Mouse (Mus musculus) v-Abl transformed pro-B cells (cell line): Measurements from ENCODE around the gene Ttyh2.
"Not testable (repeated sequence)": the region's sequence is repeated elsewhere in the genome, so short reads cannot be mapped to it uniquely, and the experiment has no call there.

Source experiments
- in situ Hi-C, 2 experiments: fragments of 400-800 bp; cut with MboI; formaldehyde crosslinking; loops; one replicate each; pipeline ENCODE4 v1.15.1; 2025; ENCODE audit not compliant: unreplicated experiment in 2 of 2

The Ttyh2 gene

DNA sequence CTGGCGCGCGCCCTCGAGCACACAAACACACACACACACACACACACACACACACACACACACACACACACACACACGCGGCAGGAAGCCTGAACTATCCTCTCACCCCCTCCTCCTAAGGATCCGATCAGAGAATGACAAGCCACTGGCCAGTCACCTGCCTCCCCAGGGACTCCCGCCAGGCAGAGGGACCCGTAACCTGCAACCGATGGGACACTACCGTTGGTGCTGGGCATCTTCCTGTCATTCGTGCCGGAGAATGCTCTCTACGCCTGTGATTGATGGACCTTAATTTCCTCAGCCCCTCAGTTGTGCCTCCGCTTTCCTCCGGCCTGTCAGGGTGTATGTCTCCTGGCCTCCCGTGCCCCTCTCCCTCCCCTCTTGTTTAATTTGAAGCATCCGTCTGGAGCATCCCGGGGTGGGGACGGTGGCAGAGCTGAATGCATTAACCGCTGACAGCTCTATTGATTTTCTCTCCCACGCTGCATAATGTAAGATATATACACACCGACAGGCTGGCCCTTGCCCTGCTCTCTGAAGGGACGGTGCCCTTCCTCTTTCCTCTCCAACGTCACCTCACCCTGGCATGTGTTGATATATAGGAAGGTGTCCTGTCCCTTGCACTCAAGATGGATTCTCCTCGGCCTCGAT, 18.1 kb upstream of the Ttyh2 start:
- in situ Hi-C loops, result no loop called here

DNA sequence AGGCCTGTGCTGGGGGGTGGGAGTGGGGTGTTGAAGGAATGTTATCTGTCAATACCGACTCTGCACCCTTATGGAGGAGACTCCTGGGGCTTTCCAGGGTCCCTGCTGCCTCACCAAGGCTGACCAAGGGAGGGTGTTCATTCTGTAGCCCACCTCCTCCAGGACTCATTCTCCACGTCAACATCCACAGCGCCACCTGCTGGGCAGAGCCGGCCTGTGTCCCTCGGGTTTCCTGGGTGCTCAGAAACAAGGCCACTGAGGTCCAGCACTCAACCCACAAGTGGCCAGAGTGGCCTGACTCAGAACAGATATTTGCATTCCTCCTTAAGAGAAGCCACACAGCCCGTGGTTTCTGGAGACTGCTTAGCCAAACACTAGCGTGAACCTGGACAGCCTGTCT, 17.5 kb upstream of the Ttyh2 start:
- in situ Hi-C loops, result no loop called here

DNA sequence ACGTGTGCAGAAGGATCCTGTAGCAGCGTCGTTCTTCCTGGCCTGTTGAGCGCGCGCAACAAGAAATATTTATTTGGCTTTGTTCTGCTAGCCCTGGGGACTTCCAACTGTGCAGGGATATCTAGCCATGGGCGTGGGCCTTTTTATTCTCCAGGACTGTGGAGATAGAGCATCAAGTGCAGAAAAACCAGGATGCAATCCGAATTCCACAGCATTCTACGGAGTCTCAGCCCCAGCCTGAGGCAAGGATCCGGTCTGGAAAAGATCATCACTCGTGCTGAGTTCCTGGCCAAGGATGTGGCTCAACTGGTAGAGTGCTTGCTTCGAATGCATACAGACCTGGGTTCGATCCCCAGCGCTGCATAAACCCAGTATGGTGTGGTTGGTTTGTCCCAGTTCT, 13.1 kb upstream of the Ttyh2 start:
- in situ Hi-C loops, result no loop called here

DNA sequence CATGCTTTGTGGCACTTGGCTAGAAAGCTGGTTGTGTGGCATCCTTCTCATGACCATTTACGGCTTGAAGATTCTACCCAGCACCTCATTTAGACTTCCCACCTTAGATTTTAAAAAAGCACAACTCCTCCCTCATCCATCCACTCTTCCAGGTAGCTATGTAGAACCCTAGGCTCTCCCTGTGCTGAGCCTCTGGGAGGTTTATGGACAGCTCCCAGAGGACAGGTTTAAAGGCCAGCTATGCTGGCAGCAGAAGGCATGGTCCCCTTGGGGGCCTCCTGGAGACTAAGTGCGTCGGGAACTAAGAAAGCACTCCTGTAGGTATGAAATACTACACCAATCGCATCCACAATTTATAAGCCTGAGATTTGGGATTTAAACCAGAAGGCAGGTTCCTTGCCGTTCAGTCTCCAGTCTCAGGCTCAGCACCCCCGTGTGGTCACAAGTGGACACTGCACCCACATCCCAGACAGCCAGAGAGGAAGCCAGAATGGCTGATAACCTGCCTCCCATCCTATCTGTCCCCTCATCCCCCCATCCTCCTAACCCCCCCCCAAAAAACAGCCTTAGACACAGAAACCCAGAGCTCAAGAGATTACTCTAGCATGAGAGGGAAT, 12.4 kb upstream of the Ttyh2 start:
- in situ Hi-C loops, result no loop called here

DNA sequence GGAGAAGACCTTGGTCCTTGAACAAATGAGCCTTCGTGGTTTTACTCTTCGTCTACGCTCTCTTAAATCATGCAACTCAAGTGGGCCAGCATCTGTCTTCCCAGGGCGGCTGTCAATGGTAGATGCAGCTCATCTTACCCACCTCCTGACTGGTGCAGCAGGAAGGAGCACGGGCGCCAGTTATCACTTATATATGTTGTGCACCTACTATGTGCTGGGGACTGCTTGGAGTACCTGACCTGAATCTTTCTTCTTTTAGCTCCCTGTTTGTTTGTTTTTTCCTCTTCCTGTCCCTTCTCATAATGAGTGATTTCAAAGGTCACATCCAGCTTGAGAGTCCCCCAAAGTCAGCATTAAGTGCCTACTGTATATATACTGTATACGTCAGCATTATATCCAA, 11.1 kb upstream of the Ttyh2 start:
- in situ Hi-C loops, result no loop called here

DNA sequence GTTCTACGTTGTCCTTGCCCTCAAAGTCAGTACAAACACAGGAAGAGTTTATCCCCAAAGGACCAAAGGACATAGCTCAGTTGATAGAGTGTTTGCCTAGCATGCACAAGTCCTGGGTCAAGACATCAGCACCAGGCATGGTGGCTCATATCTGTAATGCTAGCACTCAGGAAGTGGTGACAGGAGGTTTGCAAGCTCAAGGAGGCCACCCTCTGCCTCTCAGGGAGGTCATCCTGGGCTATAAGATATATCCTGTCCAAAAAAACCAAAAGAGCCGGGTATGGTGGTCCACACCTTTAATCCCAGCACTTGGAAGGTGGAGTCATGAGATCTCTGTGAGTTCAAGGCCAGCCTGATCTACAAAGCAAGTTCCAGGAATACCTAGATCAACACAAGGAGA, 9.8 kb upstream of the Ttyh2 start:
- in situ Hi-C loops, result no loop called here

DNA sequence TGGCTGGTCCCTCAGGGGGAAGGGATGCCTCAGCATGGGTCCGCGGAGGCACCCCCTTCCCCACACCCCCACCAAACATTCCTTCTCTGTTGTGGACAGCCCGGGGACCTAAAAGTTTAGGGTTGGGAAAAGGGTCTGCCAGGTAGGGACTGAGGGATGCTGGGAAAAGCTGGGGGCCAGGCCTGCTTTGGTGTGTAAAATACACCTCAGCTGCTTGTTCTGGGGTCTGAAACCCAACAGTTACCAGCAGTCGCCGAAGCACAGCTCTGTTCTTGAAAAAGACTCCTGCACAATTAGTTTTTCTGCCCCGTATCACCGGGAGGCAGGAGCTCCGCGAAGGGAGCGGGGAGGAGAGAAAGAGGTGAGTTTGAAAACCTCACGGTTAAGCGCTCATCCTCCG, 8.4 kb upstream of the Ttyh2 start:
- in situ Hi-C loops, result no loop called here

DNA sequence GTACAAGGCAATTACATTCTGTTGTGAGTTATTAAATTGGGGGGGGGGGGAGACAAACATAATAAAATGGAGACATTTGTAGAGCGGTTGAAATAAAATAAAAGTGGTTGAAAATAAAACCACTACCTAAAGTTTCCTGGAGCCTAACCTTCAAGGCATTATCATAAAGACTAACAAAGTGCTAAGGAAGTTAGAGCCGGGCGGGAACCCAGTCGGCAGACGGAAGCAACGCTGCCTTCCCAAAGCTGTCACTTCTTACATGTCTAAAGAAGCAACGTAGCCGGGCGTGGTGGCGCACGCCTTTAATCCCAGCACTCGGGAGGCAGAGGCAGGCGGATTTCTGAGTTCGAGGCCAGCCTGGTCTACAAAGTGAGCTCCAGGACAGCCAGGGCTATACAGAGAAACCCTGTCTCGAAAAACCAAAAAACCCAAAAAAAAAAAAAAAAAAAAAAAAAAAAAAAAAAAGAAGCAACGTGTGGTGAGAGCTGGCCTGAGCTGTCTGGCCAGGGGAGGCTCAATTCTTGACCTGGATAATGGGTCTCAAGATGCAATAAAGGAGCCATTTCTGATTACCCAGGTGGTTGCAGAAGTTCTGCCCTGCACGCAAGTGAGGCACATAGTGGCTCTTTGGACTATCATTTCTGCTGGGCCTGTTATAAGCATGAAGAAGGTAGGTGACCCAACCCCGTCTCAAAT, 7.8 kb upstream of the Ttyh2 start:
- in situ Hi-C loops, result no loop called here

DNA sequence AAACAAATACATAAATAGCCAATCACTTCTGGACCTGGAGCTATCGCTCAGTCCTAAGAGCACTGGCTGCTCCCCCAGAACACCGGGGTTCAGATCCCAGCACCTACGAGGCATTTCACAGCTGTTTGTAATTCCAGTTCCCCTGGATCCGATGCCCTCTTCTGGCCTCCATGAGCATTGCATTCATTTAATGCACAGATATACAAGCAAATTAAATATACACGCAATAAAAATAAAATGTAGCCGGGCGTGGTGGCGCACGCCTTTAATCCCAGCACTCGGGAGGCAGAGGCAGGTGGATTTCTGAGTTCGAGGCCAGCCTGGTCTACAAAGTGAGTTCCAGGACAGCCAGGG, 7.3 kb upstream of the Ttyh2 start:
- in situ Hi-C loops, result not testable (repeated sequence)

DNA sequence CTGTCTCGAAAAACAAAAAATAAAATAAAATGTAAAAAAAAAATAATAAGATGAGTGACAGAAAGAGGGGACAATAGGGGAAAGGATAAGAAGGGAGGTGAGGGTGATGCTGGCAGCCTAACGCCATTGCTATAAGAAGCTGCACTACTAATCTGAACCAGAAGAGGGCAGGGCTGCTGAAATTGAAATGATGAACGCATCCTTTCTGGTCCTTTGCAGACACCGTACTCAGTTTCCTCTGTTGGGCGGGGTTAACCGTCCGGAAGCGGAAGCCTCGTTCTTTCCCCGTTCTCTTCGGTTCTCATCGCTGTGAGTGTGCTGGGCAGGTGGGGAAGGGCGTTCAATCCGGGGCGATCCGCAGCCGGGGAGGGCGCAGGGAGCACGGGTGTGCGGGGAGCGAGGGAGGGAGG, 6.9 kb upstream of the Ttyh2 start, which contains the start of gene Rpl38:
TSS of gene Rpl38 (plus strand) at position 224 of the 410 bp plus-strand sequence.
- in situ Hi-C loops, result no loop called here

DNA sequence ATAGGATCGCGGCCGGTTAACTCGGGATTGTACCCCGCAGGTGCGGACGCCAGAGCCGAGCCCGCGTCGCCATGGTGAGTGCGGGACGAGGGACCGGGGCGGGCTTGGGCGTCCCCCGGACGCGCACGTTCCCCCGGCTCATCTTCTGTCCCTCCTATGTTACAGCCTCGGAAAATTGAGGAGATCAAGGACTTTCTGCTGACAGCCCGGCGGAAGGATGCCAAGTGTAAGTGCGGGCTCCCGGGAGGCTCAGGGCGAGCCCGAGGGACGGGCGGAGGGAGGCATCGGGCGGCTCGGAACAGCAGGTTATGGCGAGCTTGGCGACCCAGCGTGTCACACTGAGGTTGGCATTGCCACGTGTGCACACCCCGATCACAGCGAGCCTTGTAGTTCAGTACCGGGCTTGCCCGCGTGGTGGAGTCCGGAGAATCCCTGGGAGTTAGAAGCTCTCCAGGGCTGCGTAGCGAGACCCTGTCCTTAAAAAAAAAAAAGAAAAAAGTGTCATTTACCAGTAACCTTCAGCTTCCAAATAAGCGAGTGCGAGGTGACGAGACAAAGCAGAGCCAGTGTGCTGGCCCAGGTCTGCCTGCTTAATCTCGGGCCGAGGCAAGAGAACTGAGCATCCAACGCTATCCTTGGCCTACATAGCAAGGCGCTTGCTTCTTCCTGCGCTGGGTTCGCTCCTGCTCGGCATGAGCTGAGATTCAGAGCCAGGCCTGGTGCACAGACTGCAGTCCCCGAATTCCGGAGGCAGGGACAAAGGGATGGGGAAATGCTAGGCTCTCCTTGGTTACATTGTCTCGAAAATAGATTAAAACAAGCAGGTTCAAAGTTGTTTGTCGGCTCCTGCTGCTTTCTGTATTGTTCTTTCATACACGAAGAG, 6.2 kb upstream of the Ttyh2 start:
- in situ Hi-C loops, result no loop called here

DNA sequence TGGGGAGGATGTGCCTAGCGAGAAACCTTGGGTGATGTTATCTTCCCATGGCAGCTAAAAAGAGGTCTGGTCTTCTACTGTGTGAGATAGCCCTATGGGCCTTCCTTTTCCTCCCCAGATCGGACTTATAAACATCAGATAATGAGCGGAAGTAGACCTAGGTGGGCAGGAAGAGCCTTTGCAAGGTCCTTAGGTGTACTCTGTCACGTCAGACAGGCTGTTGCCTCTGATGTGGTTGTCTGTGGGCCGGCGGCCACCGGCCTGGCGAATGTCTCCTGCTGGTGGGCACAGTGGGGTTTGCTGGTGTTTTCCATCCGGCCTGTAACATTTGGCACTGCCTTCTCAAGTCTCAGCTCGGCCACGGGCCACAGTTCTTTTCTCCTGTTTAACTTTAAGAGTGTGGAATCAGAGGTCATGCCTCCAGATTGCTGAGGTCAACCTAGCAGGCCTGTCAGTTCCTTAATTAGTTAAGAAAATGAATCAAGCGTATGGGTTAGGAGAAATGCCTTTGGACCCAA, 5.5 kb upstream of the Ttyh2 start:
- in situ Hi-C loops, result loop anchor here (5.0 to 10.0 kb wide), 5 partner anchors 68 to 243 kb away; partner anchors contain the start of genes Btbd17 (in 2 of the 2) and Gpr142 (in 2 of the 2)

DNA sequence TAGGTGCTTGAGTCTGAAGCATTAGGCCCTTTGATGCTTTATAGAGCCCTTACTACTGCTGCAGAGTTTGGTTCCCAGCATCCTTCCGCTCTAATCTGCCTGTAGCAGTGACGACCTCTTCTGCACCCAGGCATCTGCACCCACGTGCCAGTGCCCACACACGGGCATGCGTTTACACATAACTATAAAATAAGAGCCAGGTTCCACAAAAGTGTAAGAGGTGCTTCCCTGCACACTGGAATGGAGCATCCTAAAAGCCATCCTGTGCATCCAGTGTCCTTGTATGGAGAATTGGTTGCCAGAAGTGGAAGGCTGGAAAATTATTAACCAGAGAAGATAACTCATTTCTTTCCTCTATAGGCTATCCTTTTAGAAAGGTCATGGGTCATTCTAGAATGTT, 4.1 kb upstream of the Ttyh2 start:
- in situ Hi-C loops, result loop anchor here (5.0 to 10.0 kb wide), 5 partner anchors 66 to 241 kb away; partner anchors contain the start of genes Btbd17 (in 2 of the 2) and Gpr142 (in 2 of the 2)

DNA sequence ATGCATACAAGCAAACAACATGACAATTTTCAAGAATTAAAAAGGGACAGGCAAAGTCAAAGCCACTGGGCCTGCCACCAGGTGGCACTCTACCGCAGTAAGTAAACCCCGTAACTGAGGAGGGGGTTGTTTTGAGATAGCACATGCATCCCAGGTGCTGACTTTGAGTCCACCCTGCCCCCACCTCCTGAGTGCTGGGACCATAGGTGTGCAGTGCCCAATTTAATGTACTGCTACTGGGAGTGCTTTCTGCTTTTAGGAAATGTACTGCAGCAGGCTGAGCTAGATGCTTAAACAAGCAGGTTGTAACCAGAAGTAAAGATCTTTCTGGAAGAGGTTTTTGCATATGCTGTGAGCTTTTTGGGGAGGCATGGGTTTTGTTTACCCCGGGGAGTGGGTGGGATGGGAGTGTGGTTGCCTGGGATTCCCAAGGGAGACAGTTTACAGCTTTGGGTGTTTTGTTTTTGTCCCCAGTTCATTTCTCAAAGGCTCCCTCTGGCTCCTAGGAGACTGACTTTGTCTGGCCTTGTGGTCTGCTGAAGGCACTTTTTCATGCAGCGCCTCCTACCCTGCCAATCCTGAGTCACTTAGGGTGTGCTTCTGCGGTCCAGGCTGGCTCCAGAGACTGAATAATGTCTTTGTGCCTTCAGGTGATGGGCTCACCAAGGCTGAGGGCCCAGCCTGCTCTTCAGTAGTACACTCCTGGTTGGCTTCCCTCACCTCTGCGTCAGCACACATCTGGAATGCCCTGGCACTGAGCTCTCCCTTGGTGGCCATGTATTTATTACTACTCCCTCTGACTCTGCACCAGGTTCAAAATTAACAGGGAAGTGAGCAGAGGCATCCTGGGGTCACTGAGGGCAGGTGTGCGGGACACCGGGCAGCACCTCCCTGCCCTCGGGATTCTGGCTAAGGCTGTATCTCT, 2.2 kb upstream of the Ttyh2 start:
- in situ Hi-C loops, result loop anchor here (5.0 to 10.0 kb wide), 5 partner anchors 64 to 239 kb away; partner anchors contain the start of genes Btbd17 (in 2 of the 2) and Gpr142 (in 2 of the 2)

DNA sequence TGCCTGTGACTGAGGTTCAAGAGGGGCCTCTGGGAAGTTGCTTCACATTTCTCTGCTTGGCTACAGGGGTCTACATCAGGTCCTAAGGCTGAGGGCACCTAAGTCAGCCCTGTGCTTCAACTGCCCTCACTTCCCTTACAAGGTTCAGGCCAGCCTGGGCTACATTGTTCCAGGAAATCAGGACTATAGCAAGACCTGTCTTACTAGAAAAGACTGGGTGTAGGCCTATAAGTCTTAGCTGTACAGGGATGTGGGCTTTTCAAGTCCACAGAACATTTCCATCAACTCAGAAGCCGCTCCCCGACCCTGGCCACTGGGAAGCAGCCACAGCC, 1.5 kb upstream of the Ttyh2 start:
- in situ Hi-C loops, result loop anchor here (5.0 to 10.0 kb wide), 5 partner anchors 64 to 239 kb away; partner anchors contain the start of genes Btbd17 (in 2 of the 2) and Gpr142 (in 2 of the 2)

DNA sequence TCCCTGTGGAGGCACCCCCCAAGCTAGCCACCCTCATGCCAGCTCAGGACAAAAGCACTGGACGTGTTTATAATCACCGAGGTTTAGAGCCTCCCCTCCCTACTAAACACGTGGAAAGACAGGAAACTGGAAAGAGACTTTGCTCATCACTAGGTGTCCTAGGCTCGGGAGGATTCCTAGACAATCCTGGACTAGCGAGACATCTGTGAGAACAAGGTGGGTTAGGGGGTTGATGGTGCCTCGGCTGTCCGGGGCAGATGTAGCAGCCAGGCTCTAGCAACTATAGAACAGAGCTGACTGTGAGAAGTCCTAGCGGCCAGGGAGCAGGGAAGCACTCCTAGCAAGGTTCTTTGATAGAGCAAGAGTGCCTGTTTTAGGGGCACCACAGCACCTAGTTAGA, 1.1 kb upstream of the Ttyh2 start:
- in situ Hi-C loops, result loop anchor here (5.0 to 10.0 kb wide), 5 partner anchors 63 to 238 kb away; partner anchors contain the start of genes Btbd17 (in 2 of the 2) and Gpr142 (in 2 of the 2)

DNA sequence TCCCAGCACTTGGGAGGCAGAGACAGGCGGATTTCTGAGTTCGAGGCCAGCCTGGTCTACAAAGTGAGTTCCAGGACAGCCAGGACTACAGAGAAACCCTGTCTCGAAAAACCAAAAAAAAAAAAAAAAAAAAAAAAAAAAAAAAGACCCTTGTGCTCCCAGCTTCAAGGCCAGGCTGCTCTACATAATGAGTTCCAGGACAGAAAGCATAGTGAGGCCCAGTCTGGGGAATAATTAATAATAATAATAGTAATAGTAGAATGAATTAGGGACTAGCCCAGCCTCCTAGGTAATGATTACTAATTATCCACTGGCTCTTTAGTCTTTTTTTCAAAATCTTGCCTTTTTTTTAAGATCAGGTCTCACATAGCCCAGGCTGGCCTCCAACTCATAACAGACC, 435 bp upstream of the Ttyh2 start:
- in situ Hi-C loops, result loop anchor here (5.0 to 25.0 kb wide), 6 partner anchors 63 to 388 kb away; partner anchors contain the start of genes Btbd17 (in 2 of the 2), Gpr142 (in 2 of the 2) and Cd300e (in 1 of the 2)

DNA sequence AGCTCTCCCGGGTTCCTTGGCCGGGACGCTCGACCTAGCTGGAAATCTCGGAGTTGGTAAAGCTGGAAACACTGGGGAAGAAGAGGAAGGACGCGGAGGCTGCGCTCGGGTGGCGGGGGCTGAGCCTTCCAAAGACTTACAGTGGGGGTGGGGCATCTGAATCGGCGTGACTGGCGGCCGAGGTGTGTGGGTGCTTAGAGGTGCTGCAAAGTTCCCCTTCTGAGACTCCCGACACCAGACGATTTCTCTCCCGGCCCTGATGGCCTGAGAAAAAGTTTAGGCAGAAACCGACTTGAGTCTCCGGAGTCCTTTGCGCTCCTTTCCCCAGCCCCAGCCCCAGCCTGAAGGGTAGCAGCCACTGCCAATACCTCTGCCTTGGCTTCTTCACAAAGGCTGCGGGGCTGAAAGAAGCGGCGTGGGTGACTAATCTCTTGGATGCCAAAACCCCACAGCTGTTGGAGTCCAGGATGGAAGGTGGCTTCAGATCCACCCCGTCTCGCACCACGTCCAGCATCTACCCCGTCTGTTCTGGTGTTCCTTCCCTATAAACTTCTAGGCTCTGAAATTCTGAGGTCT, 683 bp downstream of the Ttyh2 start:
- in situ Hi-C loops, result loop anchor here (10.0 to 25.0 kb wide), 2 partner anchors 199 to 386 kb away; partner anchors contain the start of gene Cd300e (in 1 of the 2)

DNA sequence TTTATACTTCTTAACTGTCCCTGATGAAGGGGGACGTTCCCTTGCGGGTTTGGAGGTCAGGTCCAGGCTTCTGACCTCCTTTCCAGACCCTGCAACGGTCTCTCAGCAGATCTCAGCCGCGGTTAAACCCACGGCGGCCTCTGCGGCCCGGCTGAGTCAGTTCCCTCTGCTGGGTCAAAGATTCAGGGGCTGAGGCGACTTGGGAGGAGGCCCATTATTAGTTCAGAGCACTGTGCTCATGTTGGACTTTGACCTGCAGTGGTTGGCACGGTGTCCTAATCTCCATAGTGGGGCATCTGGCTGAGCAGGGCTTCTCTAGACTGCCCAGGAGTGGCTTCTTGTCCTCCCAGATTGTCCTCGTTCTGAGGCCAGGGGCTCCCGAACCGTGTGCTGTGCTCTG, 1.2 kb downstream of the Ttyh2 start:
- in situ Hi-C loops, result loop anchor here (10.0 to 25.0 kb wide), 2 partner anchors 198 to 386 kb away; partner anchors contain the start of gene Cd300e (in 1 of the 2)
